Mouse (Mus musculus) ES-E14 (cell line): ENCODE results near the gene Tcte3.

Experiments used
- CHD2 ChIP-seq: IDR thresholded peaks from 2 replicates; pipeline ENCODE4 v1.6.1; 2014; ENCODE audit warnings: mild to moderate bottlenecking, low read depth, low read length, inconsistent platforms
- HCFC1 ChIP-seq: IDR thresholded peaks from 2 replicates; pipeline ENCODE4 v1.6.1; 2012; ENCODE audit warnings: low read length, inconsistent platforms, borderline replicate concordance; ENCODE audit not compliant: insufficient read depth
- MAFK ChIP-seq: IDR thresholded peaks from 2 replicates; pipeline ENCODE4 v1.6.1; 2014; ENCODE audit warnings: mild to moderate bottlenecking, low read depth, low read length, inconsistent platforms; ENCODE audit not compliant: insufficient read depth
- ZC3H11A ChIP-seq: IDR thresholded peaks from 2 replicates; pipeline ENCODE4 v1.6.1; 2012; ENCODE audit warnings: low read depth, mild to moderate bottlenecking, inconsistent platforms, low read length, borderline replicate concordance
- ZNF384 ChIP-seq: IDR thresholded peaks from 2 replicates; pipeline ENCODE4 v1.6.1; 2012; ENCODE audit warnings: low read depth, low read length, inconsistent platforms

GRCm38 (mm10) chr17:15084226-15084848 is 43.0 kb upstream of the Tcte3 start:
- no peak for TF ChIP-seq ZC3H11A
- no peak for TF ChIP-seq ZNF384
- TF ChIP-seq CHD2, result no peak
- TF ChIP-seq HCFC1, result no peak
- no peak for TF ChIP-seq MAFK
